Mouse (Mus musculus): ENCODE data around the gene Lin7a.

The Lin7a gene

DNA sequence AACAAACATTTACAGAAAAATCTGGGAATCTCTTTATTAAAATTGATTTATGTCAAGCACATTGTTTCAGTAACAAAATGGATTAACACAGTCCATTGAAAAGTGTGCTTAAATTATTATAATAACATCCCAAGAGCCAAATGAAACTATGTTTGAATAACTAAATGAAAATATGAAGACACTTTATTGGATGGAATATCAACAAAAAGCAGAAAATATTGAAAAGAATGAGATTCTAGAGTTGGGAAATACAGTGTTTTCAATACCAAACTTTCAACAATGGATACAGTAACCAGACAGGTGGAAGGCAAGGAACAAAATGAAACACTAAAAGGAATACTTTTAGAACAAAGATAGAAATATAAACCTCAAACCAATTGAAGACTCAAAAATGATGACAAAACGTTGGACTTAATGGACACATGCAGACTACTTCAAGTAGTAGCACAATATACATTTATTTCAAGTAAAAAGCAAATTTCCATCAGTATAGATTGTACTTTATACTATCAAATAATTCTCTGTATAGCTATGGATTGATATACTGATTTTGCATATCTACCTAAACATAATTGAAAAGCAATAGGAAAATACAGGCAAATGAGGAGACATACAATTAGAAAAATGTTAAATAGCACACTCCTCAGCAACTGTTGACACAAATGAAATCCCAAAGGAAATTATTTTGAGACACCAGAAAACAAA is 28.6 kb upstream of the Lin7a start:
- no peak for TF ChIP-seq GATA4 (IDR thresholded peaks at IDR 0.05; ENCODE audit: insufficient replicate concordance, low read length)

GRCm38 (mm10) chr10:107244211-107244610 is 27.3 kb upstream of the Lin7a start:
- TF ChIP-seq GATA4 (IDR thresholded peaks at IDR 0.05; ENCODE audit: insufficient replicate concordance, low read length): no peak

GRCm38 (mm10) chr10:107244691-107245530 is 26.6 kb upstream of the Lin7a start:
- TF ChIP-seq GATA4 (IDR thresholded peaks at IDR 0.05; ENCODE audit: insufficient replicate concordance, low read length): no peak

DNA sequence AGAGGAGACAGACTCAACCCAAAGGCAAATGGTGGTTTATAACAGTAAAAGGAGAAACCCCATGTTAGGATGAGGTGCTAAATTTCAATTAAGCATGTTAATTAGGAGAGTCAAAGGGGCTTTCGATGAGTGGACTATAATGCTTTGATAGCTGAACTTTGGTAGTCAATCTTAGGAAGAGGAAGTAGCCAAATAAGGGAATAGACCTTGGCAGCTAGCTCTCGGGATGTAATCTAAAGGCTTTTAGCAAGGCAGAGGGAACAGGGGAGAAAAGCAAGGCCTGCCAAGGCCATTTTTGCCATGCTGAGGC is 26.0 kb upstream of the Lin7a start:
- TF ChIP-seq GATA4 (IDR thresholded peaks at IDR 0.05; ENCODE audit: insufficient replicate concordance, low read length): no peak

GRCm38 (mm10) chr10:107245961-107246460 is 25.5 kb upstream of the Lin7a start:
- no peak for TF ChIP-seq GATA4 (IDR thresholded peaks at IDR 0.05; ENCODE audit: insufficient replicate concordance, low read length)

GRCm38 (mm10) chr10:107247001-107247670 is 24.4 kb upstream of the Lin7a start:
- TF ChIP-seq GATA4 (IDR thresholded peaks at IDR 0.05; ENCODE audit: insufficient replicate concordance, low read length): no peak

- no peak for TF ChIP-seq GATA4 (IDR thresholded peaks at IDR 0.05; ENCODE audit: insufficient replicate concordance, low read length)
Observed at GRCm38 (mm10) chr10:107248481-107248880, 23.0 kb upstream of the Lin7a start.

DNA sequence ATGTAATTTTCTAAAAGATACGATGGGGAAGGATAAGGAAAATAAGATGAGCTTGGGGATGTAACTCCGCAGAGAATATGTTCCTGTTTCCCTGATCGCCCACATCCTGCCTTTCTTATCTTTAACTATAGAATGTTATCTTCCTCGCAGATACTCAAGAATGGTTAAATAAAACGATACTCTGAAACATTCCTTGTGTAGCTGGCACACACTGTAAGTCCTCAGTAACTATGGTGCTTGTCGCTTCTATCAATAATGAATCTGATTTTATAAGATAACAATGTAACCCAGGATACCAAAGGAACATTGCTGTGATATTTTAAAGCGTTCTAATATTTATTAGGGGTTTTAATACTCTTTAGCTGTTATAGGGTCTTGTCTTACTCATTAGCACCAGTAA is 22.4 kb upstream of the Lin7a start:
- TF ChIP-seq GATA4 (IDR thresholded peaks at IDR 0.05; ENCODE audit: insufficient replicate concordance, low read length): no peak

DNA sequence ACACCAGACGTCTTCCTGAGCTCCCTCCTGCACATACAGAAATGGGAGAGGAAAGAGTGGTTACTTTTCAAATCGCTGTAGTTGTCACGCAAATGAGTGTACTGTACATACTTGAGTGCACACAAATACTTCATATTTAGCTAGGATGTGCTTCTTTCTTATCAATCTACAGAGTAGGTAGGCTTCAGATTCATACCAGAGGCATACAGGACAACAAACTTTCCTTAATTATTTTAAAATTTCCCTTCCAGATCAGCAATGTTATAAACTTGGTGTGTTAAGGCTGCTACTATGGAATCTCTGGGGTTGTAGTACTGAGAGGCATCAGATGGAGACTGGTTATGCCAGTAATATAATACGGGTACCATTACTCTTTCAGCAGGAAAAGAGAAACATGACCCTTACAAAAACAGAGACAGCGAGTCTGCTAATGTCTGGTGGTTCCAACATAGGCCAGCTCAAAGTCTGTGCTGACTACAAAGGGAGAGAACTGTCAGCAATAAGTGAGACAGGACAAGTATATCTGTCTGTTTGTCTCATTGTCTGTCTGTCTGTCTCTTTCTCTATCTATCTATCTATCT is 21.8 kb upstream of the Lin7a start:
- no peak for TF ChIP-seq GATA4 (IDR thresholded peaks at IDR 0.05; ENCODE audit: insufficient replicate concordance, low read length)

DNA sequence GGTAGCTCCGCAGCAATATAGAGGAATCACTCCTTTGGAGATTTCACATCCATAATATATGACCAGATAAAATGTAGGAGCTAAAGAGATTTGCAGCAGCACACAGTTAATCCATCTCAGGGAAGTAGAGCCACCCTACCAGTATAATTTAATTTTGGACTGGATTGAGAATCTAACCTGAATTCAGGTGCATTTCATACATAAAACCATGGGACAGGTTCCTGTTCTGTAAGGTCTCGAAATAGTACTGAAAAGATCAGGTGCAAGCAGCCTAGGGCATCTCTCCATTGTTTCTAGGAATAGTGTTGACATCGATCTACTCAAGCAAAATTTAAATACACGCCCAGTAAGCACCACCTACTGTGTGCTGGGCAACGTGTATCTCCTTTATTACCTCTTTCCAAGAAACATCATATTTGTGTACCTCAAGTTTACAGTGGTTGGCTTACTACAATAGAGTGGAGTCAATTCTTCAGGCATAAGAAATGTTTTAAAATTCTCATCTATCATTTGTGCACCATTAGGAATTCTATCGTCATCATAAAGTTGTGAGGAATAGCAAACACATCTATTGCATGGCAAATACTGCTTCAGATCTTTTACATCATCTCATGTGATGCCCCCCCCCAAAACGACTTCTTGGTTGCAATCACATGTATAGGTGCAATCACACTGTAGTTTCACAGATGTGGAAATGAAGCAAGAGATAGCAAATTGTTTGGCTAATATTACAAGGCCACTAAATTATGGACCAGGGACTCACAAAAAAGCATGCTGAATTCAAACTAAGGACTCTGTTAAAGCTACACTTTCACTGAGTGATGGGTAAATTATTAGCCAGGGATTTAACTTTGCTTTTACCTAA is 20.9 kb upstream of the Lin7a start:
- TF ChIP-seq GATA4 (IDR thresholded peaks at IDR 0.05; ENCODE audit: insufficient replicate concordance, low read length): no peak

DNA sequence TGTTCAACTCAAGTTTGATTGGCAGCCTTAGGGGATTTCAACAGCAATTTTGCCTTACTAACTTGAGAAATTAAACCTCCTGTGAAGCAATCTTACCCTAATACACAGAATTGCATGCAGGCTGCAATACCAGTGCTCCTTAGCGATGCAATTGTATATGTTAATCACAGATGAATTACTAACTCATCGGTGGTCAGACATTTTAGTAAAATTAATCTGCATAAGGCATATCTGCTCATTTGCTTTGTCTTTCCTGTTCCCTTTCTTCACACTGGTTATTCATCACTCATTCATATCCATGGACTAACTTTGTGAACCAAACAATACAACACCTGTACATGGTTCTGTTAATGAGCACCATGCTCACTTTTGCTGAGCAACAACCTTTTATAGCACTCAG is 20.2 kb upstream of the Lin7a start:
- no peak for TF ChIP-seq GATA4 (IDR thresholded peaks at IDR 0.05; ENCODE audit: insufficient replicate concordance, low read length)

GRCm38 (mm10) chr10:107251801-107252502 is 19.5 kb upstream of the Lin7a start:
- TF ChIP-seq GATA4 (IDR thresholded peaks at IDR 0.05; ENCODE audit: insufficient replicate concordance, low read length): no peak

- no peak for TF ChIP-seq GATA4 (IDR thresholded peaks at IDR 0.05; ENCODE audit: insufficient replicate concordance, low read length)
Observed at GRCm38 (mm10) chr10:107252503-107252815, 19.0 kb upstream of the Lin7a start.

All from liver, adult (tissue).